Mouse (Mus musculus) hindbrain, embryonic 10.5 days (tissue): Measurements from ENCODE around the gene Rab22a. TPM values are rescaled to one million over a fixed set of nuclear protein-coding genes. Genes with fewer than 3 reads are reported as not detected.
"Not testable (repeated sequence)": the region's sequence is repeated elsewhere in the genome, so short reads cannot be mapped to it uniquely, and the experiment has no call there.

Experiments
- DNase-seq: peaks from one replicate; pipeline ENCODE4 v3.0.0-alpha.2; 2017; ENCODE audit warnings: low spot score
- H3K27ac ChIP-seq: fragments of 300-500 bp; sonication (generic); 2 replicates; pipeline ENCODE4 v1.5.1; 2016; ENCODE audit warnings: mild to moderate bottlenecking, moderate library complexity
- H3K27me3 ChIP-seq: fragments of 300-500 bp; sonication (generic); 2 replicates; pipeline ENCODE4 v1.6.1; 2016; ENCODE audit warnings: mild to moderate bottlenecking; ENCODE audit not compliant: poor library complexity, insufficient read depth, severe bottlenecking
- H3K36me3 ChIP-seq: fragments of 300-500 bp; sonication (generic); 2 replicates; pipeline ENCODE4 v1.6.1; 2016; ENCODE audit warnings: mild to moderate bottlenecking, moderate library complexity
- H3K4me1 ChIP-seq: fragments of 300-500 bp; sonication (generic); replicated peaks from 2 replicates; pipeline ENCODE4 v1.6.1; 2016; ENCODE audit warnings: mild to moderate bottlenecking
- H3K4me3 ChIP-seq: fragments of 300-500 bp; sonication (generic); 2 replicates; pipeline ENCODE4 v1.5.1; 2016; ENCODE audit warnings: mild to moderate bottlenecking, moderate library complexity
- H3K9me3 ChIP-seq: fragments of 300-500 bp; sonication (generic); 2 replicates; pipeline ENCODE4 v1.6.1; 2016; ENCODE audit warnings: mild to moderate bottlenecking, moderate library complexity
- WGBS: fragments of 180-500 bp; shearing (Covaris S2); methylation state at CpG from one replicate; pipeline ENCODE4 v1.1.7; 2016; 5-methylcytosine and 5-hydroxymethylcytosine counted together
- polyA plus RNA-seq: library from polyadenylated mRNA; unstranded; fragments of >200 nt; fragmentation: Nextera tagmentation; extraction: Ambion mirVana; gene quantifications from 2 replicates; pipeline ENCODE4 v1.2.1, GENCODE M21; 2016

The Rab22a gene
- polyA plus RNA-seq, 1 experiment from 2014 or later: 31.4 TPM

DNA sequence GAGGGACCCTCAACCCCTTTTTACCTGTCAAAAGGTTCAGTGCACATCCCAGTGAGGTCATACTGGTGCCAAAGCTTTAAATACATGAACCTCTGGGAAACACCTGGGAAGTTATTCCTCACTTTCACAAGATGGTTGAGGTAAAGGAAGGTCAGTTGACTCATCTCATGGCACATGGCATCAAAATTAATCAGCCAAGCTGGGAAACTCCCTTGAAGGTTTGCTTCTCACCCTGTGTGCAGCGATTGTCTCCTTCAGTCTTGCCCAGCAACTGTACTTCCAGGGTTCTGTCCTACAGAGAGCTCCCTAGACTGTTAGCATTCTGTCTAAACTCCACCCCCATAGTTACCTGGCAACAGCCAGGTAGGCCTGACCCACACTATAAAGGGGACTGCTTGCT lies 20.6 kb downstream of the Rab22a start:
- H3K27ac ChIP-seq: no peak overlapping the region
- peaks cover 27% of the 10 kb centered on the region for H3K36me3 ChIP-seq
- H3K9me3 ChIP-seq: no peaks in the 10 kb centered on the region
- DNase-seq: no peak
- no peak overlapping the region for H3K4me3 ChIP-seq
- 86% methylated on average over 1 of the region's 1 CpGs for WGBS
- H3K4me1 ChIP-seq: peaks cover 5% of the 10 kb centered on the region
- no peaks in the 10 kb centered on the region for H3K27me3 ChIP-seq

DNA sequence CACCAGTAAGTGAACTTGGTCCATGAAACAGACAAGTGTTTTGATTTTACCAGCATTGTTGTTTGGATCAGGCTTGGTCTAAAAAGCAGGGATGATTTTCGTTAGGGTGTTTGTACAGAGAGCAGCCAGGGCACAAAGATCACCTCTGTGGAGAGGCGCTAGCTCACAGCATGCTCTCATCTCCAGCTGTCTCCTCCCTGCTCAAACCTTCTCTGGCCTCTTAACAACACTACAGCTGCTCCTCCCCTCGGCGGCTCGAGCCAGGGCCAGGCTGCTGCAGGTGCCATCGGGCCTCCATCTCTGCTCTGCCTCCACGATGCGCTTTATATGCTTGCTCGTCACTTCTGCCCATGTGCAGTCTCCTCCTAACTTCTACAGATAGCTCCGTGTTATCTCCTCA lies 23.2 kb downstream of the Rab22a start:
- peaks cover 15% of the 10 kb centered on the region for H3K4me1 ChIP-seq
- no peak for DNase-seq
- H3K27me3 ChIP-seq: no peaks in the 10 kb centered on the region
- no peak overlapping the region for H3K4me3 ChIP-seq
- H3K9me3 ChIP-seq: no peaks in the 10 kb centered on the region
- H3K27ac ChIP-seq: no peak overlapping the region
- H3K36me3 ChIP-seq: peaks cover 21% of the 10 kb centered on the region
- 56% methylated on average over 10 of the region's 10 CpGs for WGBS

DNA sequence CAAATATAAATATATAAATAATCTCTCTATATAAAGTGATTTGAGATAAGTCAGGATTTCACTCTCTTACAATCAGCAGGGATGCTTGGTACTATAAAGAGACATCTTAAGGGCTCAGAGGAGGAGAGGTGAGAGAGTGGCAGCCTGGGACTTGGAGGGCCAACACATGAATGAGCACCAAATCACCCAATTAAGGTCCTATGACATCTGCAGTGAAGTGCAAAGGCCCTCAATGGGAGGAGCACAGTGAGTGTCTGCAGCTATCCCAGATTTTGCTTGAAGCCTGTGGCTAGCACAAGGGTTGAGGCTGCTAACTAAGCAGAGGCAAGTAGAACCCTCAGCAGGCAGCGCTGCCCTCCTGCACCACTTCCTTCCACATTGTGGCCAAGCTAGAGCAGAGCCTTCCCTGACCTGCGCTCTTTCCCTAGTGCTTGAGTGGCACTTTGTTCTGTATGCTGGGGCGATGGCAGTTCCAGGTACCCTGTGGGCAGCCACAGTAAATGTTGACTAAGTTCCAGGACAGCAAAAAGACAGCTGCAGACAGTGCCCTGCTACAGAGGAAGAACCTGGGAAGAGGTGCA lies 26.3 kb downstream of the Rab22a start:
- H3K27ac ChIP-seq: no peak overlapping the region
- H3K36me3 ChIP-seq: peaks cover 50% of the 10 kb centered on the region

DNA sequence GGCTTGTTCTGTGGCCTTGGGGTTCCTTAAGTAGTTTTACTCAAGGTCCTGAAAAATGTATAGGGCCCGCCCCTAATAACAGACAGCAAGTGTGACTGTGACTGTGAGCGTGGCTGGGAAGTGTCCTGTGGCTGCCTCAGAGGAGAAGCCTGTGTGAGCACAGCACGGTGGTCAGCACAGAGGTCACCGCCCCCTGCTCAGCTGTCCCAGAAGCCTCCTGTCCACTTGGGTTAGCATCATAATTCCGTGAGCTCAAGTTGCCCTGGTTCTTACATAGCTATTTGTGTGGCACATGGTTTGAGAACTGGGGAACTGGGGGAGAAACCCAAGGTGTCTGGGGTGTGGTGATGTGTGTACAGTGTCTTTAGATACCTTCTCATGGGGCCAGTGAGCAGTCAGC lies 27.8 kb downstream of the Rab22a start:
- Histone ChIP-seq H3K36me3 (peaks cover 62% of the 10 kb centered on the region), H3K4me3 (no peak overlapping the region), H3K9me3 (no peaks in the 10 kb centered on the region), H3K4me1 (peaks cover 15% of the 10 kb centered on the region), H3K27ac (no peak overlapping the region), H3K27me3 (no peaks in the 10 kb centered on the region)
- 80% methylated on average over 5 of the region's 5 CpGs for WGBS
- no peak for DNase-seq

More for the DNA sequence above, 26.3 kb downstream of the Rab22a start:
- no peak for DNase-seq
- no peak overlapping the region for H3K4me3 ChIP-seq
- no peaks in the 10 kb centered on the region for H3K9me3 ChIP-seq
- H3K27me3 ChIP-seq: no peaks in the 10 kb centered on the region
- H3K4me1 ChIP-seq: peaks cover 15% of the 10 kb centered on the region
- WGBS: 94% methylated on average over 3 of the region's 3 CpGs

DNA sequence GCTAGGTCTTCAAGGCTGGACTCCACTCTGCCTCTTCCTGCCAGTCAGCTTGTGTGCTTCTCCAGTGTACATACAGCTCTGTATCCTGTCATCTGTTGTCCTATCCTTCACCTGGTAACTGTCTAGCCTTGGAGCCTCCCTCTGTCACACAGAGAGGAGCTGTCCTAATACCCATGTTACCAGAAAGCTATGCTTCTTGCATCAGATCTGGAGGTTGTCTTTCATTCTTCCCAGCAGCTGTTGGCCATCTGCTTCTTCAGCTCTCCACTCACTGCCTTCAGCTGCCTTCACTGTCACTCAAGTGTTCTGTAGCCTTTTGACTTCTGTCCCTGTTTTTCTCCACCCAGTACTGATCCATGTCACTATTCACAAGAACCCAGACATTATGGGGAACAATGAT lies 30.3 kb downstream of the Rab22a start:
- Histone ChIP-seq H3K4me3 (no peak overlapping the region), H3K9me3 (no peaks in the 10 kb centered on the region), H3K27ac (no peak overlapping the region; the same call in 1 of the 2 replicates), H3K36me3 (peaks cover 65% of the 10 kb centered on the region), H3K4me1 (peaks cover 10% of the 10 kb centered on the region; the same call in 1 of the 2 replicates), H3K27me3 (no peaks in the 10 kb centered on the region)
- no peak for DNase-seq

DNA sequence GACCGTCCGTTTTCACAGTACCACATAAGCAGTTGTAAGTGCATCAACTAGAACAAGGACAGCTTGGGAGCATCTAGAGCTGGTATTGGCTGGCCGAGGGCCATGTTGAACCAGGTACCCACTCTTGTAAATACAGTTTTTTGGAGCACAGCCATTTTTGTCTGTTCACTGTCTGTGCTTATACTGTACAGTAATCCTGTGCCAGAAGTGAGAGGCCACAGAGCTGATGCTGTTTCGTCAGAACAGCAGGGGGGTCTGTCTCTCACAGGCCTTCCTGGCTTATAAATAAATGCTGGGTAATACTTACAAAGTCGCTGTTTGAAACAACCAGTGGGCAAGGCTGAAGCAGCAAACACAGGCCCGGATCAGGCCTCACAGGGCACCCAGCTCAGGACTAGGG lies 32.2 kb downstream of the Rab22a start:
- no peak for DNase-seq
- no peak overlapping the region for H3K4me3 ChIP-seq
- no peak overlapping the region for H3K27ac ChIP-seq
- WGBS: 88% methylated on average over 6 of the region's 6 CpGs
- no peaks in the 10 kb centered on the region for H3K9me3 ChIP-seq
- H3K36me3 ChIP-seq: peaks cover 84% of the 10 kb centered on the region
- no peaks in the 10 kb centered on the region for H3K27me3 ChIP-seq
- peaks cover 2% of the 10 kb centered on the region; the same call in 1 of the 2 replicates for H3K4me1 ChIP-seq

DNA sequence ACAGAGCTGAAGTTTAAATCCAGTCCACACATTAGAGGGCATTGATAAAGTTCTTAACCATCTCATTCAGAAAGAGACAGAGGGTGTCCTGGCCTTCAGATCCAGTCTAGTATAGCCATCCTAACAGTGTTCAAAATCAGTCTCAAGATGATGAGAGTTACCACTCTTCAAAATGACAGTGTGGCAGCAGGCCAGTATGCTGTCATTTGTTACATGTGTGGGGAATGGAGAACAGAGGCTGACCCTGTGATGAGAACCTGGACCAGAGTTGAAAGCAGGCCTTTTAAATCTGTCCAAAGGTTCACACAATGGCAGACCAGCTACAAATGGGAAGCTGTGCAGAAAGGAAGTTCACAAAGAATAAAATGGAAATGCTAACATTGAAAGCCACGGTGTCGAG lies 33.1 kb downstream of the Rab22a start:
- no peak for DNase-seq
- Histone ChIP-seq H3K27me3 (no peaks in the 10 kb centered on the region), H3K9me3 (no peaks in the 10 kb centered on the region), H3K4me3 (no peak overlapping the region), H3K27ac (no peak overlapping the region), H3K36me3 (peaks cover 91% of the 10 kb centered on the region), H3K4me1 (no peaks in the 10 kb centered on the region)
- WGBS: 95% methylated on average over 2 of the region's 2 CpGs

DNA sequence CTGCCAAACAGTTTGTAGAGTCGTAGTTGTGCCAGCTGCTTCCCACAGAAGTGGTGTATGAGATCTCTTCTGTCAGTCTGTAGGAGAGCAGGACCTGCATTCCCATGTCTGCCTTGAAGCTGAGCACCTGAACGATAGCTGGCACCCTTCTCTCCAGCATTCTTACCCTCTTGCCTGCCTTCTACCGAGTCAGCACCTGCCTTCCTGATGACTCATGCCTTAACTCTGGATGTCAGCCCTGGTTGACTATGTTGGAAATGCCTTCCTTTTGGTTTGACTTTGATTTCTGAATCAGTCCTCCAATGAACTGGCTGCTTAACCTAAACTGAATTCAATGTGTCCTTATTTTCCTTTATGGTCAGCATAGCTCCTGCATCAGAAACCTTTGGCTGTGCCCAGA lies 39.3 kb downstream of the Rab22a start:
- Histone ChIP-seq H3K36me3 (peaks cover 95% of the 10 kb centered on the region), H3K9me3 (no peaks in the 10 kb centered on the region)
- DNase-seq: no peak

DNA sequence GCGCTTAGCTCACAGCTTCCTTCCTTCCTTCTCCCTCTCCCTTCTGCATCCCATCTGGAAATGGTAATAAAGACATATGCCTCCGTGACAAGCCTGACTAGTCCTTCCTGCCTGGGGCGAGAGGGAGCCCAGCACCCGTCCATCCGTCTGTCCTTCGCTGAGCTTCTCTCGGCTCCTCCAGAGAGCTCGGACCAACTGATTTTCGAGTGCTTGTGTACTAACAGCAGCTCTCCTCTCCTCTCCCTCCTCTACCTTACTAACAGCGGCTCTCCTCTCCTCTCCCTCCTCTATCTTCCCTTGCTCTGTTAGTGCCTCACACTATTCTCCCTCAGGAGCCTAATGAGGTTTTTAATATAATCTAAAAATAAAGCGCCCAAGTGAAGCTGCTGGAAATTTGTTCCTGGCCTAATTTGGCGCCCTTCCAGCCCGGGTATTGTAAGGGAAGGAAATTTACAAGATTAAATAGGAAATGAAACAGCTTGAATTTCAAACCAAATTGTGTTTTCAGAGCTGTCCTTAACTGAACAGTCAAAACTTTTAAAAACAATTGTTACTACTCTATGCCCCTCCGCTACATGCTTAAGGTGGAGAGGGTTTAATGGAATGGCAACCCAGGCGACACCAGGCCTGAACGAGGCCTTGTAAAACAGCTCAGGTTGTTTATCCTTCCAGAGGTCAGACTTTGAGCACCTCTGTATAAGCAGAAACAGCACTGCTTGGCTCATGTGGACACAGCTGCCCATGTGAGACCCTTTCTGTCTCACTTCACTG lies 42.7 kb downstream of the Rab22a start:
- H3K4me1 ChIP-seq: no peaks in the 10 kb centered on the region
- no peak overlapping the region for H3K4me3 ChIP-seq
- no peaks in the 10 kb centered on the region for H3K27me3 ChIP-seq
- H3K27ac ChIP-seq: no peak overlapping the region
- 85% methylated on average over 16 of the region's 16 CpGs for WGBS
- H3K36me3 ChIP-seq: peaks cover 74% of the 10 kb centered on the region
- H3K9me3 ChIP-seq: no peaks in the 10 kb centered on the region
- no peak for DNase-seq

More for the DNA sequence above, 39.3 kb downstream of the Rab22a start:
- Histone ChIP-seq H3K4me1 (no peaks in the 10 kb centered on the region), H3K4me3 (no peak overlapping the region), H3K27ac (no peak overlapping the region), H3K27me3 (no peaks in the 10 kb centered on the region)
- 92% methylated on average over 3 of the region's 3 CpGs for WGBS

DNA sequence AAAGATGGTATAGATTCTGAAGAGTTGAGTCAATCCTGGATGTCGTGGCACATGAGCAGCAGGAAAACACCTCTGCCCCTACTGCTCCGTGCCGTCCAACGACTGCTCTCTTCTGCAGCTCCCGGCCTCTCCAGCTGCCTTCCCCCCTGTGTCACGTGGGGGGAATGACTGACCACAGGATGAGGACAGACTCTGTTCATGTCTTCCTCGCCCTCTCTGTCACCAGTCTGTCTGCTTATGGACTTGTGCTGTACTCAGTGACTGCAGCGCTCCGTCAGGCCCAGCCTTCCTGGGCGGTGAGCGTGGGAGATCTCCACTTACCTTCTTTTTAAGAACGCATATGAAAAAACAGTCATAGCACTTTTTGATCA lies 43.3 kb downstream of the Rab22a start:
- DNase-seq: no peak
- H3K36me3 ChIP-seq: peaks cover 74% of the 10 kb centered on the region
- H3K4me3 ChIP-seq: no peak overlapping the region
- H3K9me3 ChIP-seq: no peaks in the 10 kb centered on the region
- WGBS: 84% methylated on average over 12 of the region's 12 CpGs
- no peak overlapping the region for H3K27ac ChIP-seq
- H3K4me1 ChIP-seq: no peaks in the 10 kb centered on the region
- no peaks in the 10 kb centered on the region for H3K27me3 ChIP-seq

DNA sequence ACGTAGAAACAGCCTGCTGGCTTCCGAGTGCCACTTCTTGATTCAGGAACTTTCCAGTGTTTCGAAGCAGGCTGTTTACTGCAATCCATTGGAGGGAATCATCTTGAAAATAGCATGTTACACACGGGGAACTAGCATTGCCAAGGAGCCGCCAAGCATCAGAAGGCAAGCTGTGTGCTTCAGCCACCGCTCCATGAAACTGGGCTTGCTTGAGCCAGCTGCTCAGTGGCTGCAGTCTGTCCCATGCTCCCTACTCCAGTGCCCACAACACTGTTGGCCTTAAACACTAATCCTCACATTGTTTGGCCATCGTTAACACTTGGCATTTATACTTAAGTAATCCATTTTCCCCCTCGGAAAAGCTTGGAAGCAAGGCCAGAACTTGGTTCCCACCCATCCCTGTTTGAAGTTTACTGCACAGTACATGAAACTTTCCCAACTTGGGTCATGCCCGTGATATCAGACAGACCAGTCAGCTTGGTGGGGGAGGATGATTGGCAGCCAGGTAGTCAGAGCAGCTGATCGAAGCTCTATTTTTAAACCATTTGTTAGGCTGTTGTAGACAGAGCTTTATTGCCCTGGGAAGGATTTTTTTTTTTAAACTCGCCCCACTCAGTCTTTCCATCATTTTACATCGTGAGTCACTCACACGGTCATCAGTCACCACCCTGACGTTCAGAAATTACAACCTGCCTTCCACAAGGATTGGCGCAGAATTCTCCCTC lies 46.4 kb downstream of the Rab22a start:
- H3K9me3 ChIP-seq: no peaks in the 10 kb centered on the region
- no peak overlapping the region for H3K4me3 ChIP-seq
- no peak for DNase-seq
- H3K4me1 ChIP-seq: no peaks in the 10 kb centered on the region; the same call in 1 of the 2 replicates
- 92% methylated on average over 15 of the region's 15 CpGs for WGBS
- no peak overlapping the region for H3K27ac ChIP-seq
- peaks cover 55% of the 10 kb centered on the region for H3K36me3 ChIP-seq
- no peaks in the 10 kb centered on the region for H3K27me3 ChIP-seq

DNA sequence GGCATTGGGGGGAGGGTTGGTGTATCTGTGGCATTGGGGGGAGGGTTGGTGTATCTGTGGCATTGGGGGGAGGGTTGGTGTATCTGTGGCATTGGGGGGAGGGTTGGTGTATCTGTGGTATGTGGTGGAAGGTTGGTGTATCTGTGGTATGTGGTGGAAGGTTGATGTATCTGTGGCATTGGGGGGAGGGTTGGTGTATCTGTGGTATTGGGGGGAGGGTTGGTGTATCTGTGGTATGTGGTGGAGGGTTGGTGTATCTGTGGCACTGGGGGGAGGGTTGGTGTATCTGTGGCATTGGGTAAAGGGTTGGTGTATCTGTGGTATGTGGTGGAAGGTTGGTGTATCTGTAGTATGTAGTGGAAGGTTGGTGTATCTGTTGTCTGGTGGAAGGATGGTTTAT lies 48.1 kb downstream of the Rab22a start:
- H3K9me3 ChIP-seq, H3K4me3 ChIP-seq, H3K4me1 ChIP-seq, DNase-seq, H3K27me3 ChIP-seq, H3K27ac ChIP-seq: not testable (repeated sequence)
- H3K36me3 ChIP-seq: peaks cover 39% of the 10 kb centered on the region

DNA sequence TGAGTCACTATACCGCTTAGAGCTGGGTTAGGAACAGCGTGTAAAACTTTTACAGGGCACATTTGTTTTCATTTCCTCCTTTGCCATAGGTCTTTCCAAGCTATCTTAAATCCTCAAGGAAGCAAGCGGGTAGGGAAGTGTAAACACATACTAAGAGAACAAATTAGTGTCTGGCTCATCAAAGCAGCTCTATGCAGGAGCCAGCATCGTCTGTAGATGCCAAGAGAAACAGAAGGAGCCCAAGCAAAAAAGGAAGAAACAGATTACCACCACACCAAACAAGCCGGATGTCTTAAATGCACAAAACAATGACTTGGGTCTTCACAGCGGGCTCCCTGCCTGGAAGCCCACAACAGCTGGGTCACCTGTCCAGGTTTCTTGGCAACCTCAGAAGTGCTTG lies 50.6 kb downstream of the Rab22a start:
- H3K9me3 ChIP-seq: no peaks in the 10 kb centered on the region
- no peaks in the 10 kb centered on the region for H3K27me3 ChIP-seq
- 88% methylated on average over 6 of the region's 6 CpGs for WGBS
- no peak overlapping the region for H3K4me3 ChIP-seq
- peaks cover 22% of the 10 kb centered on the region for H3K36me3 ChIP-seq
- H3K4me1 ChIP-seq: peaks cover 31% of the 10 kb centered on the region
- no peak for DNase-seq
- no peak overlapping the region for H3K27ac ChIP-seq
